Comparison of ENCODE assay signal across 29 mouse cellular contexts in the genomic region with DNA sequence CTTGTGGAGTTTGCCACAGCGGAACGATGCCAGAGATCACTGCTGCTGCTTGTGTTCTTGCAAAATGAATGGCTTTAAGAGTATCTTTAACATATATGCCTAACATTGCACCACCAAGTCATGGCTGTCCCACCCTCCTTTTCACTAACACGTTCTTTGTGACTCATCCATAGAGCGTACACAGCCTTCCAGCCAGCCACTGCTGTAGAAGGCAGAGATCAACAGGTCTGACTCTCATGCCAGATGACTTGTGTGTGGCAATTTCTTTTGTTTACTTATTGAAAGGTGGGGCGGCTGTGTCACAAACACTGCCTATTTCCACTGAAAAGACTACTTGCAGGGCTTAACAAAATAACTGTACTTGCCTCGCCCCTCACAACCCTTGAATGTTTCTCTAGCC.
DNase-seq lines count a peak whose midpoint lies in the region; ATAC-seq and TF ChIP-seq lines count a peak whose summit lies in the region.
"Had no signal": no experiment of that assay in that cellular context is flagged by ENCODE, and none has a peak within 500 bp of the region (broad histone marks: within the 10 kb centered on the region; RNA-seq: fewer than 3 reads in every experiment).

No protein-coding gene starts in this region.

- H3K27ac ChIP-seq in lung, postnatal 0 days (ENCODE audit: low read length) = no peak overlapping the region
- H3K27ac ChIP-seq in testis, adult 2 months (ENCODE audit: control insufficient read depth, insufficient read depth, low read depth, low read length) = peak overlapping the region; percentile 24; the same call in 1 of the 2 replicates
- no peak overlapping the region for H3K27ac ChIP-seq in stomach, postnatal 0 days (replicated peaks)
- H3K27ac ChIP-seq: embryonic facial prominence, embryonic 10.5 days; embryonic facial prominence, embryonic 13.5 days; forebrain, embryonic 12.5 days; forebrain, embryonic 15.5 days; heart, embryonic 15.5 days; hindbrain, embryonic 10.5 days; hindbrain, embryonic 13.5 days had no signal

- no peaks in the 10 kb centered on the region for H3K27me3 ChIP-seq in lung, postnatal 0 days (replicated peaks; ENCODE audit: insufficient read depth, low read length)
- H3K27me3 ChIP-seq in testis, adult 2 months (ENCODE audit: control insufficient read depth, insufficient read depth, low read length) = no peaks in the 10 kb centered on the region
- no peaks in the 10 kb centered on the region for H3K27me3 ChIP-seq in stomach, postnatal 0 days (ENCODE audit: control insufficient read depth, insufficient read depth, low read length)
- H3K27me3 ChIP-seq: forebrain, embryonic 15.5 days had no signal

- no peak overlapping the region for H3K4me3 ChIP-seq in lung, postnatal 0 days (ENCODE audit: low read depth, low read length)
- no peak overlapping the region for H3K4me3 ChIP-seq in testis, adult 2 months (ENCODE audit: control insufficient read depth, low read depth, low read length)
- H3K4me3 ChIP-seq in stomach, postnatal 0 days (ENCODE audit: low read depth, low read length) = no peak overlapping the region
- H3K4me3 ChIP-seq: embryonic facial prominence, embryonic 10.5 days; embryonic facial prominence, embryonic 13.5 days; erythroblast, embryonic 14.5 days; forebrain, embryonic 12.5 days; forebrain, embryonic 15.5 days; heart, embryonic 12.5 days; heart, embryonic 15.5 days; hindbrain, embryonic 10.5 days; hindbrain, embryonic 13.5 days had no signal

- H3K36me3 ChIP-seq in lung, postnatal 0 days (ENCODE audit: insufficient read depth, low read length) = no peaks in the 10 kb centered on the region
- no peaks in the 10 kb centered on the region for H3K36me3 ChIP-seq in testis, adult 2 months (ENCODE audit: control insufficient read depth, insufficient read depth, low read length)
- no peaks in the 10 kb centered on the region for H3K36me3 ChIP-seq in stomach, postnatal 0 days (ENCODE audit: control insufficient read depth, insufficient read depth, low read length)
- H3K36me3 ChIP-seq: embryonic facial prominence, embryonic 10.5 days; embryonic facial prominence, embryonic 13.5 days; forebrain, embryonic 12.5 days; forebrain, embryonic 15.5 days; heart, embryonic 12.5 days; heart, embryonic 15.5 days; hindbrain, embryonic 10.5 days; hindbrain, embryonic 13.5 days had no signal

- TF ChIP-seq EP300 in lung, postnatal 0 days (IDR thresholded peaks at IDR 0.05) = 0 out of 2 replicates have a peak, but pooled peaks have one; percentile 10
- TF ChIP-seq EP300 in stomach, postnatal 0 days (optimal IDR thresholded peaks at IDR 0.05) = no peak

- TF ChIP-seq POLR2A in testis, adult 2 months (IDR thresholded peaks at IDR 0.05; ENCODE audit: control insufficient read depth, low read depth, low read length) = no peak

- no peak overlapping the region for H3K9ac ChIP-seq in lung, postnatal 0 days (replicated peaks; ENCODE audit: low read depth)
- H3K9ac ChIP-seq in stomach, postnatal 0 days (ENCODE audit: low read length) = no peak overlapping the region
- H3K9ac ChIP-seq: embryonic facial prominence, embryonic 13.5 days; forebrain, embryonic 12.5 days; forebrain, embryonic 15.5 days; heart, embryonic 12.5 days; heart, embryonic 15.5 days; hindbrain, embryonic 13.5 days had no signal

- no peak for TF ChIP-seq CTCF in lung, postnatal 0 days (IDR thresholded peaks at IDR 0.05)
- no peak for TF ChIP-seq CTCF in testis, adult 2 months (IDR thresholded peaks at IDR 0.05; ENCODE audit: control insufficient read depth, insufficient read depth, insufficient replicate concordance, low read depth, low read length)
- no peak for TF ChIP-seq CTCF in stomach, postnatal 0 days (IDR thresholded peaks at IDR 0.05; ENCODE audit: low read depth)

- peak; percentile 75 for ATAC-seq in lung, postnatal 0 days
- peak; percentile 87 for ATAC-seq in stomach, postnatal 0 days (ENCODE audit: low FRiP score, low TSS enrichment)
- ATAC-seq: forebrain, embryonic 15.5 days; hindbrain, embryonic 16.5 days; Patski had no signal

- H3K4me1 ChIP-seq in lung, postnatal 0 days (ENCODE audit: insufficient read depth, low read depth, low read length) = no peaks in the 10 kb centered on the region
- peaks cover 6% of the 10 kb centered on the region for H3K4me1 ChIP-seq in testis, adult 2 months (ENCODE audit: control insufficient read depth, insufficient read depth, low read length)
- no peaks in the 10 kb centered on the region for H3K4me1 ChIP-seq in stomach, postnatal 0 days (replicated peaks; ENCODE audit: control insufficient read depth, insufficient read depth)
- H3K4me1 ChIP-seq: heart, embryonic 15.5 days had no signal

- 58% methylated on average over 6 of the region's 6 CpGs for WGBS in lung, postnatal 0 days
- 47% methylated on average over 6 of the region's 6 CpGs for WGBS in stomach, postnatal 0 days

- H3K4me2 ChIP-seq in lung, postnatal 0 days (replicated peaks; ENCODE audit: low read depth, low read length) = no peak overlapping the region
- no peak overlapping the region for H3K4me2 ChIP-seq in stomach, postnatal 0 days (replicated peaks; ENCODE audit: low read depth)
- H3K4me2 ChIP-seq: embryonic facial prominence, embryonic 13.5 days; forebrain, embryonic 12.5 days; forebrain, embryonic 15.5 days; heart, embryonic 12.5 days; heart, embryonic 15.5 days; hindbrain, embryonic 13.5 days had no signal

- H3K9me3 ChIP-seq in lung, postnatal 0 days (ENCODE audit: low read length) = no peaks in the 10 kb centered on the region
- H3K9me3 ChIP-seq in stomach, postnatal 0 days (ENCODE audit: control insufficient read depth, low read length) = no peaks in the 10 kb centered on the region
- H3K9me3 ChIP-seq: embryonic facial prominence, embryonic 10.5 days; embryonic facial prominence, embryonic 13.5 days; forebrain, embryonic 12.5 days; forebrain, embryonic 15.5 days; heart, embryonic 12.5 days; heart, embryonic 15.5 days; hindbrain, embryonic 10.5 days; hindbrain, embryonic 13.5 days had no signal

- peak; percentile 76 for DNase-seq in lung, postnatal 0 days (ENCODE audit: low spot score)
- DNase-seq in lung, postnatal 14 days = no peak
- no peak for DNase-seq in testis, postnatal 14 days (ENCODE audit: low spot score)
- DNase-seq in NIH3T3 (ENCODE audit: low read depth) = peak; percentile 44
- DNase-seq in stomach, postnatal 0 days (ENCODE audit: low spot score) = no peak
- DNase-seq in retina, postnatal 1 day = no peak
- DNase-seq: adrenal gland, adult 2 months; adrenal gland, postnatal 14 days; cerebellum, adult 11 months; cerebellum, adult 2 months; cerebellum, adult 9-11 months; cerebellum, postnatal 36 days; embryo, embryonic 11 days; gastrocnemius, postnatal 25 days; heart, adult 18-20 months; heart, postnatal 10 days; heart, postnatal 36 days had no signal

Comparison
In these comparisons a context has a peak if more than half of its experiments do, and no peak if none do; other contexts are left out.
1. DNase-seq: peak in lung, postnatal 0 days (single experiment) and NIH3T3 (single experiment); none in lung, postnatal 14 days (single experiment), testis, postnatal 14 days (single experiment), stomach, postnatal 0 days (single experiment) and retina, postnatal 1 day (single experiment).